Mouse (Mus musculus) megakaryocyte, embryonic 14.5 days (primary cell): ENCODE measurements at regions not wholly inside any gene's neighbourhood (a gene's known extent, or its start where the extent isn't known, plus 50 kb on each side); places are given as distances from the start of the nearest gene placed in this dataset.

Experiments
- FLI1 ChIP-seq: IDR thresholded peaks from 2 replicates; pipeline ENCODE4 v1.6.1; 2012; ENCODE audit warnings: low read length, inconsistent platforms, mixed read lengths
- GATA1 ChIP-seq: IDR thresholded peaks from 3 replicates; pipeline ENCODE4 v1.6.1; 2012; ENCODE audit warnings: mixed read lengths, low read length, inconsistent platforms, borderline replicate concordance

DNA sequence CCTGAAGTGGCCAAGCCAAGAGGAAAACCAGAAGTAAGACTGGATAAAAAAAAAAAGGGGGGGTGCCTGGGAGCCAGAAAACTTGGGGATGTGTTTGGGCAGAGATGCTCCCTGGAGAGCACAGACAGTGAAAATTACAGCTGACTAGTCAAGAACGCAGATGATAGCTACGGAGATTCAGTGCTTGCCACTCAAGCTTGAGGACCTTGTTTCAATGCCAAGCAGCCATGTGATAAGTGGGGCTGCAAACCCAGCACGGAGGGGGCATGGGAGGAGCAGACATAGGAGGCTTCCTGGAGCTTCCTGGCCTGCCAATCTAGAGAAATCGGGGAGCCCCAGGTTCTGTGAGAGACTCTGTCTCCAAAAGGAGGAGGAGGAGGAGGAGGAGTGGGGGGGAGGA is 223.7 kb downstream of the Setd4 start:
- no peak for TF ChIP-seq GATA1
- TF ChIP-seq FLI1: no peak
